Mouse (Mus musculus): ENCODE results near the gene 4931409K22Rik. TPM values are rescaled to one million over a fixed set of nuclear protein-coding genes. Genes with fewer than 3 reads are reported as not detected.

Gene 4931409K22Rik
- polyA plus RNA-seq, 1 experiment from 2014 or later, result 0.10 TPM

GRCm38 (mm10) chr5:24601911-24602750, 45.5 kb upstream of the 4931409K22Rik start:
- Histone ChIP-seq H3K9ac (replicated peaks; ENCODE audit: low read depth, low read length) (peak overlapping the region; percentile 96), H3K27ac (ENCODE audit: low read length) (peak overlapping the region; percentile 100), H3K36me3 (ENCODE audit: control insufficient read depth, insufficient read depth, low read length) (no peaks in the 10 kb centered on the region), H3K9me3 (ENCODE audit: control insufficient read depth, low read depth, low read length) (no peaks in the 10 kb centered on the region), H3K4me2 (replicated peaks; ENCODE audit: low read depth, low read length) (peak overlapping the region; percentile 89), H3K4me3 (ENCODE audit: low read depth, low read length) (peak overlapping the region; percentile 68), H3K27me3 (ENCODE audit: control insufficient read depth, insufficient read depth, low read length) (no peaks in the 10 kb centered on the region), H3K4me1 (ENCODE audit: control insufficient read depth, insufficient read depth, low read length) (peaks cover 55% of the 10 kb centered on the region)
- under 1% methylated on average over 73 of the region's 73 CpGs for WGBS
- peak; percentile 47 for ATAC-seq (ENCODE audit: insufficient number of reproducible peaks, insufficient read depth, low FRiP score, low read depth)

- no peaks in the 10 kb centered on the region for H3K27me3 ChIP-seq (ENCODE audit: control insufficient read depth, insufficient read depth, low read length)
- H3K9me3 ChIP-seq (ENCODE audit: control insufficient read depth, low read depth, low read length), result no peaks in the 10 kb centered on the region
- ATAC-seq (ENCODE audit: insufficient number of reproducible peaks, insufficient read depth, low FRiP score, low read depth), result no peak
- under 1% methylated on average over 33 of the region's 33 CpGs for WGBS
- peak overlapping the region; percentile 100 for H3K27ac ChIP-seq (ENCODE audit: low read length)
- peak overlapping the region; percentile 89 for H3K4me2 ChIP-seq (replicated peaks; ENCODE audit: low read depth, low read length)
- H3K4me3 ChIP-seq (ENCODE audit: low read depth, low read length), result peak overlapping the region; percentile 68
- peaks cover 53% of the 10 kb centered on the region for H3K4me1 ChIP-seq (ENCODE audit: control insufficient read depth, insufficient read depth, low read length)
- no peaks in the 10 kb centered on the region; the same call in 1 of the 2 replicates for H3K36me3 ChIP-seq (ENCODE audit: control insufficient read depth, insufficient read depth, low read length)
- peak overlapping the region; percentile 96 for H3K9ac ChIP-seq (replicated peaks; ENCODE audit: low read depth, low read length)
Observed at GRCm38 (mm10) chr5:24601071-24601835, 44.6 kb upstream of the 4931409K22Rik start.

GRCm38 (mm10) chr5:24600236-24600635, 43.6 kb upstream of the 4931409K22Rik start:
- ATAC-seq (ENCODE audit: insufficient number of reproducible peaks, insufficient read depth, low FRiP score, low read depth), result no peak
- Histone ChIP-seq H3K27ac (ENCODE audit: low read length) (no peak overlapping the region), H3K4me3 (ENCODE audit: low read depth, low read length) (no peak overlapping the region), H3K27me3 (ENCODE audit: control insufficient read depth, insufficient read depth, low read length) (no peaks in the 10 kb centered on the region), H3K9ac (replicated peaks; ENCODE audit: low read depth, low read length) (no peak overlapping the region), H3K9me3 (ENCODE audit: control insufficient read depth, low read depth, low read length) (no peaks in the 10 kb centered on the region), H3K36me3 (ENCODE audit: control insufficient read depth, insufficient read depth, low read length) (peaks cover 7% of the 10 kb centered on the region; the same call in 1 of the 2 replicates), H3K4me1 (ENCODE audit: control insufficient read depth, insufficient read depth, low read length) (peaks cover 43% of the 10 kb centered on the region), H3K4me2 (replicated peaks; ENCODE audit: low read depth, low read length) (peak overlapping the region; percentile 89)
- 85% methylated on average over 2 of the region's 2 CpGs for WGBS

GRCm38 (mm10) chr5:24599137-24599536, 42.5 kb upstream of the 4931409K22Rik start:
- Histone ChIP-seq H3K27me3 (ENCODE audit: control insufficient read depth, insufficient read depth, low read length) (no peaks in the 10 kb centered on the region), H3K4me3 (ENCODE audit: low read depth, low read length) (peak overlapping the region; percentile 41), H3K36me3 (ENCODE audit: control insufficient read depth, insufficient read depth, low read length) (peaks cover 17% of the 10 kb centered on the region; the same call in 1 of the 2 replicates), H3K4me1 (ENCODE audit: control insufficient read depth, insufficient read depth, low read length) (peaks cover 40% of the 10 kb centered on the region), H3K9ac (replicated peaks; ENCODE audit: low read depth, low read length) (no peak overlapping the region), H3K27ac (ENCODE audit: low read length) (no peak overlapping the region), H3K4me2 (replicated peaks; ENCODE audit: low read depth, low read length) (peak overlapping the region; percentile 89), H3K9me3 (ENCODE audit: control insufficient read depth, low read depth, low read length) (no peaks in the 10 kb centered on the region)
- no peak for ATAC-seq (ENCODE audit: insufficient number of reproducible peaks, insufficient read depth, low FRiP score, low read depth)
- 16% methylated on average over 8 of the region's 8 CpGs for WGBS

GRCm38 (mm10) chr5:24598570-24599006, 42.0 kb upstream of the 4931409K22Rik start:
- H3K4me3 ChIP-seq (ENCODE audit: low read depth, low read length), result peak overlapping the region; percentile 41
- H3K36me3 ChIP-seq (ENCODE audit: control insufficient read depth, insufficient read depth, low read length), result peaks cover 22% of the 10 kb centered on the region; the same call in 1 of the 2 replicates
- H3K9ac ChIP-seq (replicated peaks; ENCODE audit: low read depth, low read length), result peak overlapping the region; percentile 47; the same call in 1 of the 2 replicates
- no peak overlapping the region for H3K27ac ChIP-seq (ENCODE audit: low read length)
- peak overlapping the region; percentile 89 for H3K4me2 ChIP-seq (replicated peaks; ENCODE audit: low read depth, low read length)
- no peaks in the 10 kb centered on the region for H3K27me3 ChIP-seq (ENCODE audit: control insufficient read depth, insufficient read depth, low read length)
- under 1% methylated on average over 41 of the region's 41 CpGs for WGBS
- H3K9me3 ChIP-seq (ENCODE audit: control insufficient read depth, low read depth, low read length), result no peaks in the 10 kb centered on the region
- H3K4me1 ChIP-seq (ENCODE audit: control insufficient read depth, insufficient read depth, low read length), result peaks cover 35% of the 10 kb centered on the region
- ATAC-seq (ENCODE audit: insufficient number of reproducible peaks, insufficient read depth, low FRiP score, low read depth), result peak; percentile 1; the same call in 1 of the 2 replicates

GRCm38 (mm10) chr5:24597901-24598569, 41.4 kb upstream of the 4931409K22Rik start:
- peak overlapping the region; percentile 47; the same call in 1 of the 2 replicates for H3K9ac ChIP-seq (replicated peaks; ENCODE audit: low read depth, low read length)

GRCm38 (mm10) chr5:24597221-24597728, 40.7 kb upstream of the 4931409K22Rik start:
- H3K4me1 ChIP-seq (ENCODE audit: control insufficient read depth, insufficient read depth, low read length), result peaks cover 30% of the 10 kb centered on the region; the same call in 1 of the 2 replicates
- H3K36me3 ChIP-seq (ENCODE audit: control insufficient read depth, insufficient read depth, low read length), result peaks cover 35% of the 10 kb centered on the region
- peak overlapping the region; percentile 36; the same call in 1 of the 2 replicates for H3K27ac ChIP-seq (ENCODE audit: low read length)
- no peak for ATAC-seq (ENCODE audit: insufficient number of reproducible peaks, insufficient read depth, low FRiP score, low read depth)
- H3K4me2 ChIP-seq (replicated peaks; ENCODE audit: low read depth, low read length), result no peak overlapping the region
- H3K27me3 ChIP-seq (ENCODE audit: control insufficient read depth, insufficient read depth, low read length), result no peaks in the 10 kb centered on the region
- H3K4me3 ChIP-seq (ENCODE audit: low read depth, low read length), result no peak overlapping the region
- WGBS, result 61% methylated on average over 2 of the region's 2 CpGs
- H3K9me3 ChIP-seq (ENCODE audit: control insufficient read depth, low read depth, low read length), result no peaks in the 10 kb centered on the region
- H3K9ac ChIP-seq (replicated peaks; ENCODE audit: low read depth, low read length), result no peak overlapping the region

More at GRCm38 (mm10) chr5:24597901-24598569, 41.4 kb upstream of the 4931409K22Rik start:
- H3K27me3 ChIP-seq (ENCODE audit: control insufficient read depth, insufficient read depth, low read length), result no peaks in the 10 kb centered on the region
- no peak overlapping the region for H3K27ac ChIP-seq (ENCODE audit: low read length)
- WGBS, result 32% methylated on average over 15 of the region's 15 CpGs
- no peak for ATAC-seq (ENCODE audit: insufficient number of reproducible peaks, insufficient read depth, low FRiP score, low read depth)
- H3K4me1 ChIP-seq (ENCODE audit: control insufficient read depth, insufficient read depth, low read length), result peaks cover 30% of the 10 kb centered on the region; the same call in 1 of the 2 replicates
- peak overlapping the region; percentile 89 for H3K4me2 ChIP-seq (replicated peaks; ENCODE audit: low read depth, low read length)
- H3K9me3 ChIP-seq (ENCODE audit: control insufficient read depth, low read depth, low read length), result no peaks in the 10 kb centered on the region
- peaks cover 28% of the 10 kb centered on the region; the same call in 1 of the 2 replicates for H3K36me3 ChIP-seq (ENCODE audit: control insufficient read depth, insufficient read depth, low read length)
- peak overlapping the region; percentile 41 for H3K4me3 ChIP-seq (ENCODE audit: low read depth, low read length)
